ENCODE assay signal across 19 mouse cellular contexts in genomic region chrX:9298413-9298864, GRCm38 (mm10). TPM values are rescaled to one million over a fixed set of nuclear protein-coding genes. Genes with fewer than 3 reads are reported as not detected.
DNase-seq lines count a peak whose midpoint lies in the region; ATAC-seq and TF ChIP-seq lines count a peak whose summit lies in the region.
"Had no signal": no experiment of that assay in that cellular context is flagged by ENCODE, and none has a peak within 500 bp of the region (broad histone marks: within the 10 kb centered on the region; RNA-seq: fewer than 3 reads in every experiment).

No protein-coding gene starts in this region.

- no peak overlapping the region for H3K4me3 ChIP-seq in heart, embryonic 11.5 days (ENCODE audit: low read depth, low read length)
- H3K4me3 ChIP-seq in intestine, postnatal 0 days (ENCODE audit: low read depth, low read length), result no peak overlapping the region
- H3K4me3 ChIP-seq in neural tube, embryonic 15.5 days (replicated peaks), result no peak overlapping the region
- H3K4me3 ChIP-seq: midbrain, embryonic 10.5 days had no signal

- H3K9ac ChIP-seq in heart, embryonic 11.5 days (ENCODE audit: low read depth, low read length), result no peak overlapping the region
- H3K9ac ChIP-seq in intestine, postnatal 0 days (ENCODE audit: low read depth, low read length), result no peak overlapping the region
- no peak overlapping the region for H3K9ac ChIP-seq in neural tube, embryonic 15.5 days (replicated peaks)
- H3K9ac ChIP-seq: lung, embryonic 14.5 days had no signal

- peak; percentile 76 for ATAC-seq in heart, embryonic 11.5 days (replicated peaks; ENCODE audit: insufficient number of reproducible peaks, low FRiP score, low TSS enrichment)
- 0 out of 2 replicates have a peak, but pooled peaks have one; percentile 59 for ATAC-seq in intestine, postnatal 0 days
- ATAC-seq in megakaryocyte-erythroid progenitor cell, adult 5-6 weeks (replicated peaks; ENCODE audit: low FRiP score, low TSS enrichment, poor library complexity, severe bottlenecking), result peak; percentile 100
- no peak for ATAC-seq in neural tube, embryonic 15.5 days (ENCODE audit: low FRiP score)

- DNase-seq in heart, adult 11 months, result no peak
- peak; percentile 89 for DNase-seq in MEL-GATA-1-ER (ENCODE audit: extremely low read depth, low read depth)
- DNase-seq in thymus, postnatal 25 days, result no peak
- DNase-seq in gastrocnemius, postnatal 4 days (ENCODE audit: low spot score in 2 of 2), result no peak
- DNase-seq: adrenal gland, postnatal 10 days; kidney, adult 11 months; lung, embryonic 14.5 days; thymus, postnatal 14 days had no signal

- WGBS in heart, embryonic 11.5 days (ENCODE audit: insufficient replicate concordance), result 69% methylated on average over 5 of the region's 5 CpGs
- 82% methylated on average over 5 of the region's 5 CpGs for WGBS in intestine, postnatal 0 days
- 91% methylated on average over 5 of the region's 5 CpGs for WGBS in neural tube, embryonic 15.5 days

- H3K36me3 ChIP-seq in heart, embryonic 11.5 days (ENCODE audit: control insufficient read depth, insufficient read depth, low read length), result no peaks in the 10 kb centered on the region
- no peaks in the 10 kb centered on the region for H3K36me3 ChIP-seq in intestine, postnatal 0 days (ENCODE audit: control insufficient read depth, insufficient read depth)
- no peaks in the 10 kb centered on the region for H3K36me3 ChIP-seq in neural tube, embryonic 15.5 days
- H3K36me3 ChIP-seq: midbrain, embryonic 10.5 days had no signal

- 0 out of 2 replicates have a peak overlapping the region, but pooled peaks have one; percentile 35 for H3K27ac ChIP-seq in heart, embryonic 11.5 days (ENCODE audit: low read depth, low read length)
- H3K27ac ChIP-seq in intestine, postnatal 0 days (ENCODE audit: low read depth, low read length), result no peak overlapping the region
- H3K27ac ChIP-seq in neural tube, embryonic 15.5 days (replicated peaks), result no peak overlapping the region
- H3K27ac ChIP-seq: midbrain, embryonic 10.5 days had no signal

- no peak overlapping the region for H3K4me2 ChIP-seq in heart, embryonic 11.5 days
- no peak overlapping the region for H3K4me2 ChIP-seq in intestine, postnatal 0 days (replicated peaks; ENCODE audit: low read depth)
- no peak overlapping the region for H3K4me2 ChIP-seq in neural tube, embryonic 15.5 days
- H3K4me2 ChIP-seq: lung, embryonic 14.5 days had no signal

- no peaks in the 10 kb centered on the region for H3K4me1 ChIP-seq in heart, embryonic 11.5 days (ENCODE audit: control insufficient read depth, insufficient read depth, low read length)
- no peaks in the 10 kb centered on the region for H3K4me1 ChIP-seq in intestine, postnatal 0 days (replicated peaks; ENCODE audit: control insufficient read depth, insufficient read depth, low read length)
- no peaks in the 10 kb centered on the region for H3K4me1 ChIP-seq in neural tube, embryonic 15.5 days
- H3K4me1 ChIP-seq: midbrain, embryonic 10.5 days had no signal

- no peaks in the 10 kb centered on the region for H3K27me3 ChIP-seq in heart, embryonic 11.5 days (ENCODE audit: control insufficient read depth, insufficient read depth, low read length)
- no peaks in the 10 kb centered on the region for H3K27me3 ChIP-seq in intestine, postnatal 0 days (replicated peaks; ENCODE audit: control insufficient read depth, insufficient read depth, low read length)
- H3K27me3 ChIP-seq in neural tube, embryonic 15.5 days (replicated peaks), result no peaks in the 10 kb centered on the region

- H3K9me3 ChIP-seq in heart, embryonic 11.5 days (replicated peaks; ENCODE audit: control insufficient read depth, low read length), result no peaks in the 10 kb centered on the region
- no peaks in the 10 kb centered on the region for H3K9me3 ChIP-seq in intestine, postnatal 0 days (ENCODE audit: control insufficient read depth)
- H3K9me3 ChIP-seq in neural tube, embryonic 15.5 days (replicated peaks), result no peaks in the 10 kb centered on the region
- H3K9me3 ChIP-seq: midbrain, embryonic 10.5 days had no signal

- TF ChIP-seq CTCF in intestine, postnatal 0 days (IDR thresholded peaks at IDR 0.05; ENCODE audit: low read depth), result peak; percentile 50

RNA-seq across cellular contexts. Expression of gene H2al1m, which starts 14.9 kb away (rescaled TPM):
- polyA plus RNA-seq in heart, embryonic 11.5 days (2014; fragmentation: Nextera tagmentation; extraction: Ambion mirVana), result 0.99 TPM in 1 of 2 replicates, not detected in the other
- 0.42 and 0.52 TPM in 2 replicates for polyA plus RNA-seq in intestine, postnatal 0 days (2015; fragmentation: Nextera tagmentation; extraction: Ambion mirVana)
- 8.3 and 18.6 TPM in 2 replicates for total RNA-seq in megakaryocyte-erythroid progenitor cell, adult 5-6 weeks (2014; fragmentation: Nextera tagmentation)
- total RNA-seq in megakaryocyte-erythroid progenitor cell, adult 5-6 weeks (2017), result not detected in 2 replicates
- polyA plus RNA-seq in neural tube, embryonic 15.5 days (2015; fragmentation: Nextera tagmentation; extraction: Ambion mirVana), result not detected in 2 replicates
- not detected for total RNA-seq in gastrocnemius, postnatal 4 days (2021)
- total RNA-seq: hematopoietic stem cell, adult 5-6 weeks; left cerebral cortex, postnatal 14 days had no signal
- polyA plus RNA-seq: C2C12; lung, embryonic 14.5 days; midbrain, embryonic 10.5 days had no signal

RNA-seq across cellular contexts. Expression of gene Xk, which starts 25.9 kb away (rescaled TPM):
- polyA plus RNA-seq in heart, embryonic 11.5 days (2014; fragmentation: Nextera tagmentation; extraction: Ambion mirVana), result 8.9 and 10.6 TPM in 2 replicates
- polyA plus RNA-seq in intestine, postnatal 0 days (2015; fragmentation: Nextera tagmentation; extraction: Ambion mirVana), result 6.7 TPM in 2 replicates
- total RNA-seq in megakaryocyte-erythroid progenitor cell, adult 5-6 weeks (2014; fragmentation: Nextera tagmentation), result 45.8 and 46.1 TPM in 2 replicates
- 18.6 and 21.5 TPM in 2 replicates for total RNA-seq in megakaryocyte-erythroid progenitor cell, adult 5-6 weeks (2017)
- polyA plus RNA-seq in neural tube, embryonic 15.5 days (2015; fragmentation: Nextera tagmentation; extraction: Ambion mirVana), result 5.2 and 5.7 TPM in 2 replicates
- 1 to 10 TPM; 4.5 TPM for total RNA-seq in gastrocnemius, postnatal 4 days (2021)

RNA-seq across cellular contexts. Expression of gene Gm14862, which starts 41.7 kb away (rescaled TPM):
- 0.56 and 0.94 TPM in 2 replicates for polyA plus RNA-seq in heart, embryonic 11.5 days (2014; fragmentation: Nextera tagmentation; extraction: Ambion mirVana)
- polyA plus RNA-seq in intestine, postnatal 0 days (2015; fragmentation: Nextera tagmentation; extraction: Ambion mirVana), result not detected in 2 replicates
- total RNA-seq in megakaryocyte-erythroid progenitor cell, adult 5-6 weeks (2014; fragmentation: Nextera tagmentation), result not detected in 2 replicates
- total RNA-seq in megakaryocyte-erythroid progenitor cell, adult 5-6 weeks (2017), result not detected in 2 replicates
- 0.23 TPM in 1 of 2 replicates, not detected in the other for polyA plus RNA-seq in neural tube, embryonic 15.5 days (2015; fragmentation: Nextera tagmentation; extraction: Ambion mirVana)
- total RNA-seq in gastrocnemius, postnatal 4 days (2021), result not detected
- total RNA-seq: adrenal gland, postnatal 10 days; granulocyte monocyte progenitor cell, adult 5-6 weeks; hematopoietic stem cell, adult 5-6 weeks; layer of hippocampus, adult 8-10 months; left cerebral cortex, postnatal 14 days had no signal
- polyA plus RNA-seq: C2C12; cortical plate, adult 2 months had no signal

RNA-seq across cellular contexts. Expression of gene H2al1k, which starts 52.0 kb away (rescaled TPM):
- polyA plus RNA-seq in heart, embryonic 11.5 days (2014; fragmentation: Nextera tagmentation; extraction: Ambion mirVana), result not detected in 2 replicates
- polyA plus RNA-seq in intestine, postnatal 0 days (2015; fragmentation: Nextera tagmentation; extraction: Ambion mirVana), result not detected in 2 replicates
- total RNA-seq in megakaryocyte-erythroid progenitor cell, adult 5-6 weeks (2014; fragmentation: Nextera tagmentation), result not detected in 2 replicates
- total RNA-seq in megakaryocyte-erythroid progenitor cell, adult 5-6 weeks (2017), result 6.0 TPM in 1 of 2 replicates, not detected in the other
- not detected in 2 replicates for polyA plus RNA-seq in neural tube, embryonic 15.5 days (2015; fragmentation: Nextera tagmentation; extraction: Ambion mirVana)
- not detected for total RNA-seq in gastrocnemius, postnatal 4 days (2021)
- total RNA-seq: adrenal gland, postnatal 10 days; granulocyte monocyte progenitor cell, adult 5-6 weeks; hematopoietic stem cell, adult 5-6 weeks; layer of hippocampus, adult 8-10 months; left cerebral cortex, postnatal 14 days had no signal
- polyA plus RNA-seq: C2C12; cortical plate, adult 2 months; lung, embryonic 14.5 days; midbrain, embryonic 10.5 days had no signal
